Mouse (Mus musculus): ENCODE results near the gene Wnt10a. TPM values are rescaled to one million over a fixed set of nuclear protein-coding genes. Genes with fewer than 3 reads are reported as not detected.

Gene Wnt10a
- total RNA-seq, 2 experiments from 2014 or later: 2.5 to 3.3 TPM

- peak overlapping the region; percentile 46 for H3K4me3 ChIP-seq
- no peak overlapping the region for H3K27ac ChIP-seq
- TF ChIP-seq CTCF (conservative IDR thresholded peaks at IDR 0.05): no peak
- DNase-seq (ENCODE audit: low spot score in 2 of 2): no peak
Measured at GRCm38 (mm10) chr1:74771467-74771844, 19.9 kb upstream of the Wnt10a start.

- no peak for DNase-seq (ENCODE audit: low spot score in 2 of 2)
- peak within 1 kb of the TSS; percentile 46 for H3K4me3 ChIP-seq
- H3K27ac ChIP-seq: no peak within 1 kb of the TSS
- TF ChIP-seq CTCF (conservative IDR thresholded peaks at IDR 0.05): no peak
Measured at GRCm38 (mm10) chr1:74771845-74771930, 19.6 kb upstream of the Wnt10a start, which contains the start of gene Wnt6. Gene Wnt6, plus strand, starts transcription at chr1:74771892.

GRCm38 (mm10) chr1:74771931-74772620 is 19.2 kb upstream of the Wnt10a start:
- H3K4me3 ChIP-seq: peak overlapping the region; percentile 46
- no peak for DNase-seq (ENCODE audit: low spot score in 2 of 2)
- TF ChIP-seq CTCF (conservative IDR thresholded peaks at IDR 0.05): no peak
- no peak overlapping the region for H3K27ac ChIP-seq

DNA sequence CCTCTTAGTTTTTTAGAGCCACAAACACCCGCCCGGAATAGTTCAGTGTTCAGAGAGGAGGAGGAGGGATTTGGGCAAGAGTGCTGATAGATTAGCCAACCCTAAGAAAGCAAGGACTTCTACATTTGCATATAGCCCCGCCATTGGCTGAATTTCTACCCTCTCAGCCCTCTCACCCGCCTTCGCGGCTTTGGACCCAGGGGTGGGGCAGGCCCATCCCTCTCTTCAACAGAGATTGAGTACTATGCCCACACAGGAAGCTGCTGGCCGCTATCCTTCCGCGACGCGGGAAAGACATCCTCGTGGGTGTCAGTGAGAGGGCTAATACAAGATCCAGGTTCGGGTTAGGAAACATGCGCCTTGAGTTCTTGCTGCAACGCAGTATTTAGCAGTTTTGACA is 18.2 kb upstream of the Wnt10a start:
- DNase-seq (ENCODE audit: low spot score in 2 of 2): peak in 1 of 2 experiments; percentile 47
- no peak overlapping the region; the same call in 1 of the 2 replicates for H3K4me3 ChIP-seq
- no peak overlapping the region for H3K27ac ChIP-seq
- TF ChIP-seq CTCF (conservative IDR thresholded peaks at IDR 0.05): no peak

DNA sequence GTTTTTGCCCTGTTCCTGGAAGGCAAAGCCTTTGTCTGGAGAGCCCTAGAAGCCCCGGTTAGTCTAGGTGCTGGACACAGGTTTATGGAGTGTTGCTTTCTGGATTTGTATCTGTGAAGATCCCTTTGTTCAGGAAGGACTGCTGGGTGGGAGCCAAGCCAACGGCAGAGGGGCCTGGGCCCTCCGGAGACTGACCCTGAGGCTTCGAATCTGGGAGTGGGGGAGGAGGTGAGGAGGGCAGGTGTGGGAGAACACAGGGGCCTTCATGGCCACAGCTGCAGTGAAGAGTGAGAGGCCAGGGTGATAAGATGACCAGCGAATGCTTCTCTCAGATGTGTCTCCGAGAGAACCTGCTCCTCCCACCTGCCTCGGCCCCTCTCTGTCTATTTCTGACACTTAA is 17.3 kb upstream of the Wnt10a start:
- no peak for DNase-seq (ENCODE audit: low spot score in 2 of 2)
- no peak overlapping the region for H3K27ac ChIP-seq
- TF ChIP-seq CTCF (conservative IDR thresholded peaks at IDR 0.05): no peak
- H3K4me3 ChIP-seq: no peak overlapping the region

- no peak for DNase-seq (ENCODE audit: low spot score in 2 of 2)
- Histone ChIP-seq H3K4me3 (no peak overlapping the region), H3K27ac (no peak overlapping the region)
- TF ChIP-seq CTCF (conservative IDR thresholded peaks at IDR 0.05): peak; percentile 68
Measured at GRCm38 (mm10) chr1:74775816-74776215, 15.5 kb upstream of the Wnt10a start.

- TF ChIP-seq CTCF (conservative IDR thresholded peaks at IDR 0.05): no peak
- DNase-seq (ENCODE audit: low spot score in 2 of 2): no peak
Measured at GRCm38 (mm10) chr1:74778934-74779486, 12.3 kb upstream of the Wnt10a start.

DNA sequence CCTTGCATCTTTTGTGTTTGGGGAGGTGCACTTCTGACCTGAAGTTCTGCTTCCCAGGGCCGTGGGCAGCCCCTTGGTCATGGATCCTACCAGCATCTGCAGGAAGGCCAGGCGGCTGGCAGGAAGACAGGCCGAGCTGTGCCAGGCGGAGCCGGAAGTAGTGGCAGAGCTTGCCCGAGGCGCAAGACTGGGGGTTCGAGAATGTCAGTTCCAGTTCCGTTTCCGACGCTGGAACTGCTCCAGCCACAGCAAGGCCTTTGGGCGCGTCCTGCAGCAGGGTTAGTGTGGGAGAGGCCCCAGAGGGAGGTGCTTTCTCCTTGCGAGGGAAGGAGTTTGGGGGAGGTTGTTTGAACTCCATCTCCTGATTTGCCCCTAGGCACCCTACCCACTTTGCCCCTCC is 9.3 kb upstream of the Wnt10a start:
- no peak for TF ChIP-seq CTCF (conservative IDR thresholded peaks at IDR 0.05)
- DNase-seq (ENCODE audit: low spot score in 2 of 2): no peak
- H3K27ac ChIP-seq: no peak overlapping the region
- H3K4me3 ChIP-seq: no peak overlapping the region

More at GRCm38 (mm10) chr1:74778934-74779486, 12.3 kb upstream of the Wnt10a start:
- Histone ChIP-seq H3K27ac (no peak overlapping the region), H3K4me3 (no peak overlapping the region)

DNA sequence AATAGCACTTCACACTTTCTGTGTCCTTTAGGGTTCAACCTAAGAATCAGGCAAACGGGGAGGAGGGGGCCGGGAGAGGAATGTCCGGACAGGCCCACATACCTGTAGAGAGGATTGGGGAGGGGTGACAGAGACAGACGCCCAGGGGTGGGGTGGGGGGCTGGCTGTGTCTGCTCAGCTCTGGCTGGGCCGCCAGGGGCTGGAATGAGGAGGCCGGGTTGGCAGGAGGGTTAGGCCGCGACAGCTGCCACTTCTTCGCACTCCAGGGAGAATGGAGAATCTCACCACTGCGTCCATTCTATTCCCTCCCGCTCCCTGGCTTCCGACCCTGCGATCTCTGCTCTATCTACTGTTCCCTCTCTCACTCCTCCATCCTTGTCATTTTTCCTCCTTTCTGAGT is 7.8 kb upstream of the Wnt10a start:
- no peak for DNase-seq (ENCODE audit: low spot score in 2 of 2)
- H3K4me3 ChIP-seq: peak overlapping the region; percentile 50
- no peak for TF ChIP-seq CTCF (conservative IDR thresholded peaks at IDR 0.05)
- H3K27ac ChIP-seq: no peak overlapping the region

DNA sequence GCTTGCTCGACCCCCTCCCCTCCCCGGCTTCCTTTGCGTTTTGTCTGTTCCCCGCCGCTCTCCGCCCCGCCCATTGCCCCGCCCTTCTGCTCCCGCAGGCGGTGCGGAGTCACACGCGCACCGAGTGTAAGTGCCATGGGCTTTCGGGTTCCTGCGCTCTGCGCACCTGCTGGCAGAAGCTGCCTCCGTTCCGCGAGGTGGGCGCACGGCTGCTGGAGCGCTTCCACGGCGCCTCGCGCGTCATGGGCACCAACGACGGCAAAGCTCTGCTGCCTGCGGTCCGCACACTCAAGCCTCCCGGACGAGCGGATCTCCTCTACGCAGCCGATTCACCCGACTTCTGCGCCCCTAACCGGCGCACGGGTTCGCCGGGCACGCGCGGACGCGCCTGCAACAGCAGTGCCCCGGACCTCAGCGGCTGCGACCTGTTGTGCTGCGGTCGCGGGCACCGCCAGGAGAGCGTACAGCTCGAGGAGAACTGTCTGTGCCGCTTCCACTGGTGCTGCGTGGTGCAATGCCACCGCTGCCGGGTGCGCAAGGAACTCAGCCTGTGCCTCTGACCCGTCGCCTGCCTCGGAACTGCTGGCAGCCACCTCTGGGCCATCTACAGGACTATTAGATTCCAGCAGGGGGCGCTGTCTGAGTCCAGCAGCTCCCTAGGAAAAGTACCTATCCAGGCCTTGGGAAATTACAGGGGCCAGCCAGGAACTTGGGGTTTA is 7.1 kb upstream of the Wnt10a start:
- DNase-seq (ENCODE audit: low spot score in 2 of 2): no peak
- peak; percentile 80 for TF ChIP-seq CTCF (conservative IDR thresholded peaks at IDR 0.05)

GRCm38 (mm10) chr1:74787846-74788245 is 3.5 kb upstream of the Wnt10a start:
- peak; percentile 81 to 88 for DNase-seq (ENCODE audit: low spot score in 2 of 2)
- peak; percentile 84 for TF ChIP-seq CTCF (conservative IDR thresholded peaks at IDR 0.05)
- H3K27ac ChIP-seq: no peak overlapping the region
- no peak overlapping the region for H3K4me3 ChIP-seq

More for the DNA sequence above, 7.1 kb upstream of the Wnt10a start:
- Histone ChIP-seq H3K27ac (no peak overlapping the region), H3K4me3 (peak overlapping the region; percentile 50)

- no peak for TF ChIP-seq CTCF (conservative IDR thresholded peaks at IDR 0.05)
- no peak overlapping the region for H3K27ac ChIP-seq
- DNase-seq (ENCODE audit: low spot score in 2 of 2): no peak
- no peak overlapping the region for H3K4me3 ChIP-seq
Measured at GRCm38 (mm10) chr1:74788603-74789176, 2.6 kb upstream of the Wnt10a start.

DNA sequence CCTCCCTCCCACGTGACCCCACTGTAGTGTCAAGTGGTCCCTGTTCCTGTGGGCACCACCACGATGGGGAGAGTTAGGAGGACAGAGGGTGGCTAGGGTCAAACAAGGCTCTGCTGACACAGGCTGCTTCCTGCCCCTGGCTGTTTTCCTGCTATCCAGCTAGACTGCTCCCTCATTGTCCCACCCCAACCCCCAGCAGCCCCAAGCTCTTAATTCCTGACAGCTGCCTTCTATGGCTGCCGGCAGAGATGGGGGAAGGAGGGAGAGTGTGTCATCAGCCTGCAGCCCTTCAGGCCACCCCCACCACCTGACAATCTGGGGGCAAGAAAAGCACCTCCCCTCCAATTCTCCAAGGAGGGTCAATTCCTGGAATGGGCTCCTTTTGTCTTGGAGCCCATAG is 1.2 kb upstream of the Wnt10a start:
- DNase-seq (ENCODE audit: low spot score in 2 of 2): no peak
- Histone ChIP-seq H3K27ac (no peak overlapping the region), H3K4me3 (no peak overlapping the region)
- TF ChIP-seq CTCF (conservative IDR thresholded peaks at IDR 0.05): no peak
